Mouse (Mus musculus): Measurements from ENCODE around the gene Slc7a15. TPM values are rescaled to one million over a fixed set of nuclear protein-coding genes. Genes with fewer than 3 reads are reported as not detected.

Slc7a15 gene
- total and polyA plus RNA-seq, 3 experiments = not detected

DNA sequence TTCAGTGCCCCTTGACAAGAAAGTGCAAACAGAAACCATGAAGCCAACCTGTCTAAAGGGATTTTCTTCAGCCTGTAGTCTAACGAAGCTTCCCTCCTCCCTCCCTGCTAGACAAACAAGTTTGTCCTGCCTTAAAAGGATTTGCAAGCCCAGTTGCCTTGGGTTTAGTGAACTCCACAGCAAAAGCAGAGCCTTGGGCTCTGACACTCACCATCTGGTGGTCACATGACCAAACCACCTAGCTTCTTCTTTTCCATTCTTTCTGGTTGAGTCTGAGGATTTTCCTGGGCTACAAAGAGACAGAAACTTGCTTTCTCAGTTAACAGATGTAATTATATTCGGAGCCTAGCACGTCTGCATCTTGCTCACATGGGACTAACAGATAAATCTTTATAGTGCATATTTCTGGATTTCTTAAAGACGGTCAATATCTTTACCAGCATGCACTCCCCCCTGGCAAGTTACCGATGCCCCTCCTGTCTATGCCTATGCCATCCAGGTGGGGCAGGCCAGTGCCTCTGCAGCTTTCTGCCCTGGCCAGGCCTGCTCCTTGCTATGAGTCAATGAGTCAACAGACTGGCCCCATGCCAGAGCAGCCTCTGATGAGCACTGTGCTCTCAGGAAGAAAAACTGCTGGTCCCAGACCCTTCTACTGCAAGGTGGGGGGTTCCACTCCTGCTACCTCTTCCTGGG lies 110.8 kb downstream of the Slc7a15 start:
- DNase-seq (ENCODE audit: low read depth, low spot score) = peak; percentile 10

GRCm38 (mm10) chr12:8487281-8487680 lies 111.6 kb downstream of the Slc7a15 start:
- no peaks in the 10 kb centered on the region for H3K36me3 ChIP-seq (ENCODE audit: control insufficient read depth in 1 of 2, insufficient read depth in 2 of 2, low read length in 2 of 2)
- H3K9me3 ChIP-seq (replicated peaks; ENCODE audit: insufficient read depth, low read length) = no peaks in the 10 kb centered on the region
- TF ChIP-seq SMC3 (IDR thresholded peaks at IDR 0.05; ENCODE audit: low read depth, low read length) (no peak), USF2 (IDR thresholded peaks at IDR 0.05; ENCODE audit: borderline replicate concordance in 1 of 2, insufficient read depth in 1 of 2, low read depth in 1 of 2, low read length in 2 of 2) (no peak), GATA1 (IDR thresholded peaks at IDR 0.05; ENCODE audit: low read depth, low read length) (no peak), HCFC1 (IDR thresholded peaks at IDR 0.05; ENCODE audit: low read depth, low read length) (no peak), JUND (IDR thresholded peaks at IDR 0.05; ENCODE audit: low read depth, low read length) (no peak), MAX (IDR thresholded peaks at IDR 0.05; ENCODE audit: low read length) (no peak), KAT2A (conservative IDR thresholded peaks at IDR 0.05; ENCODE audit: low read depth, low read length) (no peak), USF1 (IDR thresholded peaks at IDR 0.05; ENCODE audit: low read depth, low read length) (no peak), ELF1 (IDR thresholded peaks at IDR 0.05; ENCODE audit: low read depth, low read length) (no peak), POLR2AphosphoS2 (IDR thresholded peaks at IDR 0.05; ENCODE audit: low read length) (no peak), ETS1 (IDR thresholded peaks at IDR 0.05; ENCODE audit: low read depth, low read length) (no peak), ZC3H11A (IDR thresholded peaks at IDR 0.05; ENCODE audit: low read depth, low read length) (no peak), CHD1 (IDR thresholded peaks at IDR 0.05; ENCODE audit: low read depth, low read length) (no peak), MXI1 (IDR thresholded peaks at IDR 0.05; ENCODE audit: low read depth, low read length) (no peak), RAD21 (IDR thresholded peaks at IDR 0.05; ENCODE audit: low read depth, low read length) (no peak), E2F4 (IDR thresholded peaks at IDR 0.05; ENCODE audit: borderline replicate concordance, low read depth, low read length) (no peak), MYC (IDR thresholded peaks at IDR 0.05; ENCODE audit: low read depth, low read length) (no peak), NELFE (IDR thresholded peaks at IDR 0.05; ENCODE audit: low read depth, low read length) (no peak), RCOR1 (IDR thresholded peaks at IDR 0.05; ENCODE audit: low read depth, low read length) (no peak), CHD2 (IDR thresholded peaks at IDR 0.05; ENCODE audit: low read length) (no peak)
- no peak for DNase-seq (ENCODE audit: low read depth, low spot score)
- no peaks in the 10 kb centered on the region for H3K79me2 ChIP-seq (ENCODE audit: control insufficient read depth, insufficient read depth, low read length, poor library complexity)
- H3K4me1 ChIP-seq (ENCODE audit: control insufficient read depth in 1 of 2, insufficient read depth in 2 of 2, low read length in 2 of 2) = no peaks in the 10 kb centered on the region
- H3K9ac ChIP-seq (ENCODE audit: control insufficient read depth, low read depth, low read length, poor library complexity, severe bottlenecking) = no peak overlapping the region
- H3K27ac ChIP-seq (ENCODE audit: control insufficient read depth, low read depth, low read length) = no peak overlapping the region
- H3K4me3 ChIP-seq (ENCODE audit: control insufficient read depth in 1 of 2, insufficient read depth in 1 of 2, low read depth in 2 of 2, low read length in 2 of 2) = no peak overlapping the region
- no peaks in the 10 kb centered on the region; a peak in 1 of 4 replicates for H3K27me3 ChIP-seq (ENCODE audit: control insufficient read depth in 1 of 2, insufficient read depth in 2 of 2, low read length in 2 of 2)

More for the DNA sequence above, 110.8 kb downstream of the Slc7a15 start:
- no peaks in the 10 kb centered on the region for H3K9me3 ChIP-seq (replicated peaks; ENCODE audit: insufficient read depth, low read length)
- no peaks in the 10 kb centered on the region for H3K36me3 ChIP-seq (ENCODE audit: control insufficient read depth in 1 of 2, insufficient read depth in 2 of 2, low read length in 2 of 2)
- H3K27me3 ChIP-seq (ENCODE audit: control insufficient read depth in 1 of 2, insufficient read depth in 2 of 2, low read length in 2 of 2) = no peaks in the 10 kb centered on the region; a peak in 1 of 4 replicates
- no peak overlapping the region for H3K9ac ChIP-seq (ENCODE audit: control insufficient read depth, low read depth, low read length, poor library complexity, severe bottlenecking)
- H3K4me3 ChIP-seq (ENCODE audit: control insufficient read depth in 1 of 2, insufficient read depth in 1 of 2, low read depth in 2 of 2, low read length in 2 of 2) = no peak overlapping the region
- H3K4me1 ChIP-seq (ENCODE audit: control insufficient read depth in 1 of 2, insufficient read depth in 2 of 2, low read length in 2 of 2) = no peaks in the 10 kb centered on the region
- TF ChIP-seq POLR2AphosphoS2 (IDR thresholded peaks at IDR 0.05; ENCODE audit: low read length) = no peak
- TF ChIP-seq ELF1 (IDR thresholded peaks at IDR 0.05; ENCODE audit: low read depth, low read length) = no peak
- TF ChIP-seq HCFC1 (IDR thresholded peaks at IDR 0.05; ENCODE audit: low read depth, low read length) = no peak
- peak; percentile 43; the same call in 1 of the 2 replicates for TF ChIP-seq USF1 (IDR thresholded peaks at IDR 0.05; ENCODE audit: low read depth, low read length)
- no peak for TF ChIP-seq ZC3H11A (IDR thresholded peaks at IDR 0.05; ENCODE audit: low read depth, low read length)
- H3K27ac ChIP-seq (ENCODE audit: control insufficient read depth, low read depth, low read length) = no peak overlapping the region
- no peaks in the 10 kb centered on the region for H3K79me2 ChIP-seq (ENCODE audit: control insufficient read depth, insufficient read depth, low read length, poor library complexity)

Data from MEL (cell line).